Mouse (Mus musculus) layer of hippocampus, adult 2 months (tissue): ENCODE data around the gene Cpsf4l. TPM values are rescaled to one million over a fixed set of nuclear protein-coding genes. Genes with fewer than 3 reads are reported as not detected.
"Not testable (repeated sequence)": the region's sequence is repeated elsewhere in the genome, so short reads cannot be mapped to it uniquely, and the experiment has no call there.

Experiments
- DNase-seq, 2 experiments: peaks; one replicate each; pipeline ENCODE4 v3.0.0; 2022; ENCODE audit warnings: low spot score in 2 of 2
- H3K27ac ChIP-seq: fragments of 200-600 bp; 2 replicates; pipeline ENCODE4 v1.8.1; 2022
- H3K4me3 ChIP-seq: fragments of 200-600 bp; 2 replicates; pipeline ENCODE4 v1.8.1; 2022; ENCODE audit warnings: mild to moderate bottlenecking
- CTCF ChIP-seq: fragments of 200-600 bp; conservative IDR thresholded peaks from 2 replicates; pipeline ENCODE4 v1.8.1; 2022; ENCODE audit warnings: antibody characterized with exemption, mild to moderate bottlenecking, moderate library complexity
- total RNA-seq, 2 experiments: library from RNA; stranded (reverse); gene quantifications; 2 replicates each; pipeline ENCODE4 v1.2.3; 2021

Cpsf4l gene
- total RNA-seq, 2 experiments from 2014 or later: not detected

DNA sequence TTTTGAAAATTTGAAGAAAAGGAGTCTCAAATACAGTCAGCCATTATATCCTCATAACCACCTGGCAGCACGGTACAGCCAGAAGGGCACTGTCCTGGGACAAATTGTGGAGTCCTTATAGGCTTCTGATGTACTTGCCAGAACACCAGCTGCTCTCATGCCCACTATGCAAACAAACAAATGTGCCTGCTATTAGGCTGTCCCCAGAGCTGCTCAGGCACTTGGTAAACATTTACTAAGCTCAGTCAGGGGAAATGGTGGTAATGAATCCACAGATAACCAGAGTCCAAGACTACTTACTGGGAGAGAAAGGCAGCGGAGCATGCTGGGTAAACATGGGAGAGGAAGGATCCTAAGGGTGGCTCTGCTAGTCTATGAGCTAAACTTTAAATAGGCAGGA lies 42.7 kb downstream of the Cpsf4l start:
- TF ChIP-seq CTCF: no peak
- no peak overlapping the region for H3K4me3 ChIP-seq
- H3K27ac ChIP-seq: peak overlapping the region; percentile 39; the same call in 1 of the 2 replicates
- no peak for DNase-seq

DNA sequence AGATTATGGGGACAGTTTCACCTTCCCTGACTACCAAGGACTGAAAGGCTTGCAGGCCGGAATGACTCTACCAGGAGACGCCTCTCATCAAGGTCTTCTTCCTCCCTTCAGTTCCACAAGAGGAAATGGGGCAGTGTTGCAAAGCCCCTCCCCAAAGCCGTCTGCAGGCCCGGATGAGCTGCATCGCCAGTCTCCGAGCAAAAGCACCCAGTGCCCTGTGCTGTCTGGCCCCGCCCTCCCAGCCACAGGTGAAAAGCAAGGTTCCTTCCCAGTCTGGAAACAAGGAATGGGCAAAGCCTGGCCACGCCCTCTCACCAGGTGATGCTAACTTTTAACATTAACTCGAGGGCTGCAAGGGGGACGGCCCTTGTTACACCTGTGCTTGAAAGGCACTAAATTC lies 43.2 kb downstream of the Cpsf4l start:
- H3K4me3 ChIP-seq: no peak overlapping the region
- TF ChIP-seq CTCF: no peak
- H3K27ac ChIP-seq: peak overlapping the region; percentile 57; the same call in 1 of the 2 replicates
- DNase-seq: no peak

- H3K27ac ChIP-seq: peak overlapping the region; percentile 57; the same call in 1 of the 2 replicates
- H3K4me3 ChIP-seq: no peak overlapping the region
- no peak for DNase-seq
- TF ChIP-seq CTCF: no peak
Measured at GRCm38 (mm10) chr11:113666205-113666604, 43.6 kb downstream of the Cpsf4l start.

- no peak overlapping the region for H3K27ac ChIP-seq
- DNase-seq: no peak
- no peak overlapping the region for H3K4me3 ChIP-seq
- TF ChIP-seq CTCF: no peak
Measured at GRCm38 (mm10) chr11:113664279-113664678, 45.5 kb downstream of the Cpsf4l start.

- no peak overlapping the region for H3K27ac ChIP-seq
- H3K4me3 ChIP-seq: no peak overlapping the region
- no peak for TF ChIP-seq CTCF
- DNase-seq: no peak
Measured at GRCm38 (mm10) chr11:113661835-113662351, 47.9 kb downstream of the Cpsf4l start.

GRCm38 (mm10) chr11:113660940-113661339 lies 48.9 kb downstream of the Cpsf4l start:
- no peak overlapping the region for H3K27ac ChIP-seq
- no peak for TF ChIP-seq CTCF
- DNase-seq: no peak
- H3K4me3 ChIP-seq: no peak overlapping the region

DNA sequence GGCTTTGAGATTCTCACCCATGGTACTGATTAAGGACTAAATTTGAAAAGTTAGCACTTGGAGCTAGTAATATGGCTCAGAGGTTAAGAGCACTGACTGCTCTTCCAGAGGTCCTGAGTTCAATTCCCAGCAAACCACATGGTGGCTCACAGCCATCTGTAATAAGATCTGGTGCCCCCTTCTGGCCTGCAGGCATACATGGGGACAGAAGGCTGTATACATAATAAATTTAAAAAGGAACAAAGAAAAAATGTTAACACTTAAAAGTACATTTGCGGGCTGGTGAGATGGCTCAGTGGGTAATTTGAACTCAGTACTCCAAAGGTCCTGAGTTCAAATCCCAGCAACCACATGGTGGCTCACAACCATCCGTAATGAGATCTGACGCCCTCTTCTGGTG lies 49.6 kb downstream of the Cpsf4l start:
- TF ChIP-seq CTCF: peak; percentile 58
- DNase-seq, H3K4me3 ChIP-seq, H3K27ac ChIP-seq: not testable (repeated sequence)

- H3K27ac ChIP-seq: no peak overlapping the region
- no peak overlapping the region for H3K4me3 ChIP-seq
- no peak for TF ChIP-seq CTCF
- no peak for DNase-seq
Measured at GRCm38 (mm10) chr11:113658763-113659162, 51.1 kb downstream of the Cpsf4l start.

DNA sequence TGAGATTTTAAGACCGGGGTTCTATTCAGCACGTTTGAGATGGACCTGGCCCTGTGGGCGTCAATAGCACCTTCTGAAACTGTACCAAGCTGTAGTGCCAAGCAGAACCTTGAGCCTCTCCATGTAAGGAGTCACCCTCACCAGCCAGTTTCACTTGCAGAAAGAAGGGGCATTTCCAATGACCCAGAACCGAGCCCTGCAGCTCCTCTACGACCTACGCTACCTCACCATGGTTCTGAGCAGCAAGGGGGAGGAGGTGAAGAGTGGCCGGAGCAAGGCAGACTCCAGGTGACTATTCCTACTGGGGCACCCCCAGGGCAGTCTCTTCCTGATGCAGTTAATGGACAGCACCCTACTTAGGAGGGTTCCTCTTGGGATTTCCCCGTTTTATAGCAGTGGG lies 51.5 kb downstream of the Cpsf4l start:
- no peak for TF ChIP-seq CTCF
- DNase-seq: no peak
- no peak overlapping the region for H3K4me3 ChIP-seq
- no peak overlapping the region for H3K27ac ChIP-seq

DNA sequence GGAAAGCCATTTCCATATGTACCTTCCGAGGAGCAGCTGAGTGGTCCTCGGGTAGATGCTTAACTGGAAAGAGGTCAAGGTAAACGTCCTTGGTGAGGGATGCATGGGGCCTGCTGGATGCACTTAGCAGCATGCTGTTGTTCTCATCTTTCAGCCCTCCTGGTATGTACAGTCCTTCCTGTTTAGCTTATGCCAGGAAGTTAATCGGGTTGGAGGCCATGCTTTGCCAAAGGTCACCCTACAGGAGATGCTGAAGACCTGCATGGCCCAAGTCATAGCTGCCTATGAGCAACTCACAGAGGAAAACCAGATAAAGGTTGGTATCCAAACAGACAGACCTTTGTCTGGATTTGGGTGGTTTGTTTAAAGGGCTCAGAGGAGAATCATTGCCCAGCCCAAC lies 52.6 kb downstream of the Cpsf4l start:
- DNase-seq: no peak
- no peak for TF ChIP-seq CTCF
- Histone ChIP-seq H3K27ac (peak overlapping the region; percentile 47; the same call in 1 of the 2 replicates), H3K4me3 (no peak overlapping the region)

GRCm38 (mm10) chr11:113656511-113656932 lies 53.3 kb downstream of the Cpsf4l start:
- no peak for TF ChIP-seq CTCF
- peak overlapping the region; percentile 47; the same call in 1 of the 2 replicates for H3K27ac ChIP-seq
- DNase-seq: no peak
- H3K4me3 ChIP-seq: no peak overlapping the region

- H3K4me3 ChIP-seq: no peak overlapping the region
- peak overlapping the region; percentile 51; the same call in 1 of the 2 replicates for H3K27ac ChIP-seq
- peak; percentile 48 to 54 for DNase-seq
- no peak for TF ChIP-seq CTCF
Measured at GRCm38 (mm10) chr11:113654561-113655270, 55.1 kb downstream of the Cpsf4l start.

DNA sequence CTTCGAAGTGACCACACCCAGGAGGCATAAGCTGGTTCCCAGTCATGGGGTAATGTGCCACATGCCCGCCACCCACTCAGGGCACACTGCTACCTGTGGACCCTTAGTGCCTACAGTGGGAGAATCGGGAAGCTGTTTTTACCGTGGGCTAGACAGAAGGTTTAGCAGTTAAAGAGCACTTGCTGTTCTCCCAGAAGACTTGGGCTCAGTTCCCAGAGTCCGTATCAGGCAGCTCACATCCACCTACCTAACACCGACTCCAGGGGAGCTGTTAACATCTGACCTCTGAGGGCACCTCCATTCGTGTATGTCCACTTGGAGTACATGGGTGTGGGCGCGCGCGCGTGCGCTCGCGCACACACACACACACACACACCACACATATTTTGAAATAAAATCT lies 55.7 kb downstream of the Cpsf4l start:
- no peak for TF ChIP-seq CTCF
- DNase-seq: no peak
- Histone ChIP-seq H3K27ac (peak overlapping the region; percentile 39; the same call in 1 of the 2 replicates), H3K4me3 (no peak overlapping the region)

DNA sequence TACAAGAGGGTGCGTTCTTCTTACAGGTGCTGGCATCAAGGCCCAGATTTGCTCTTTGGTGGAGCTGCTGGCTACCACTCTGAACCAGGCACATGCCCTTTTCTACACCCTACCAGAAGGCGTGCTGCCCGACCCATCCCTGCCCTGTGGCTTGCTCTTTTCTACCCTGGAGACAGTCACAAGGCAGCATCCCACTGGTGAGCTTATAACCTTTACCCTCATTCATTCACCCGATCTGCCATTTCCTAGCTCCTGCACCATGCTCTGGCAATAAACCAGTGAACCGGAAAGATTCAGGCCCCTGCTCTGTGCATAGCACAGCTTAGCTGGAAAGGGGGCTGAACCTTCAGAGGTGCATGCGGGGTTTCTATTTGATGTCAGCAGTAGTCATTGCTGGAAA lies 57.3 kb downstream of the Cpsf4l start:
- no peak for DNase-seq
- Histone ChIP-seq H3K4me3 (no peak overlapping the region), H3K27ac (peak overlapping the region; percentile 100; the same call in 1 of the 2 replicates)
- no peak for TF ChIP-seq CTCF
